8 mouse cellular contexts compared by ENCODE assay signal in genomic region chr10:13060021-13060668, GRCm38 (mm10). TPM values are rescaled to one million over a fixed set of nuclear protein-coding genes. Genes with fewer than 3 reads are reported as not detected.
DNase-seq lines count a peak whose midpoint lies in the region; ATAC-seq and TF ChIP-seq lines count a peak whose summit lies in the region.

Gene Plagl1 (plus strand): TSS chr10:13060504.

- no peak for TF ChIP-seq EP300 in liver, embryonic 14.5 days (IDR thresholded peaks at IDR 0.05; ENCODE audit: low read depth)

- no peak for DNase-seq in lung, adult 2 months
- DNase-seq in lung, postnatal 25 days (ENCODE audit: low spot score) = no peak
- DNase-seq in induced T-regulatory cell, adult 2 months (ENCODE audit: low read depth) = peak; percentile 88
- no peak for DNase-seq in liver, embryonic 14.5 days (ENCODE audit: low read depth in 3 of 3, low spot score in 3 of 3)
- no peak for DNase-seq in spleen, postnatal 14 days (ENCODE audit: low spot score in 2 of 2)
- DNase-seq in spleen, postnatal 4 days (ENCODE audit: low spot score in 2 of 2) = no peak
- DNase-seq in frontal cortex, postnatal 10 days (ENCODE audit: low spot score in 2 of 2) = no peak

- H3K27ac ChIP-seq in embryonic facial prominence, embryonic 15.5 days (replicated peaks) = no peak within 1 kb of the TSS
- no peak within 1 kb of the TSS for H3K27ac ChIP-seq in liver, embryonic 14.5 days

- TF ChIP-seq CTCF in lung, adult 2 months (IDR thresholded peaks at IDR 0.05; ENCODE audit: insufficient read depth, low read length) = no peak
- TF ChIP-seq CTCF in liver, embryonic 14.5 days (IDR thresholded peaks at IDR 0.05; ENCODE audit: low read depth) = no peak

- WGBS in lung, adult 2 months = 64% methylated on average over 11 of the region's 11 CpGs
- 40% methylated on average over 11 of the region's 11 CpGs for WGBS in embryonic facial prominence, embryonic 15.5 days
- WGBS in liver, embryonic 14.5 days (ENCODE audit: insufficient replicate concordance) = 66% methylated on average over 11 of the region's 11 CpGs

- no peak within 1 kb of the TSS for H3K4me3 ChIP-seq in lung, adult 2 months (replicated peaks; ENCODE audit: extremely low read depth, low read depth, low read length)
- peak within 1 kb of the TSS; percentile 38 for H3K4me3 ChIP-seq in embryonic facial prominence, embryonic 15.5 days (replicated peaks)
- H3K4me3 ChIP-seq in liver, embryonic 14.5 days (ENCODE audit: insufficient read depth in 1 of 2, low read depth in 2 of 2, low read length in 2 of 2) = peak within 1 kb of the TSS in 1 of 2 experiments; percentile 23; a peak in 1 of 4 replicates

- peaks cover 26% of the 10 kb centered on the region for H3K27me3 ChIP-seq in embryonic facial prominence, embryonic 15.5 days
- no peaks in the 10 kb centered on the region; the same call in none of the 2 replicates for H3K27me3 ChIP-seq in liver, embryonic 14.5 days (ENCODE audit: control insufficient read depth, insufficient read depth, low read length)

- H3K4me2 ChIP-seq in embryonic facial prominence, embryonic 15.5 days (replicated peaks) = peak within 1 kb of the TSS; percentile 71
- peak within 1 kb of the TSS; percentile 33 for H3K4me2 ChIP-seq in liver, embryonic 14.5 days (ENCODE audit: low read depth)

- H3K4me1 ChIP-seq in lung, adult 2 months (ENCODE audit: control insufficient read depth, insufficient read depth, low read length) = no peaks in the 10 kb centered on the region
- peaks cover 12% of the 10 kb centered on the region for H3K4me1 ChIP-seq in embryonic facial prominence, embryonic 15.5 days
- no peaks in the 10 kb centered on the region for H3K4me1 ChIP-seq in liver, embryonic 14.5 days (replicated peaks; ENCODE audit: control insufficient read depth in 2 of 2, insufficient read depth in 2 of 2, low read length in 1 of 2)

- H3K9me3 ChIP-seq in embryonic facial prominence, embryonic 15.5 days (replicated peaks) = no peaks in the 10 kb centered on the region
- no peaks in the 10 kb centered on the region for H3K9me3 ChIP-seq in liver, embryonic 14.5 days (ENCODE audit: control insufficient read depth, low read length)

- TF ChIP-seq POLR2A in lung, adult 2 months (IDR thresholded peaks at IDR 0.05; ENCODE audit: borderline replicate concordance, extremely low read depth, low read depth, low read length) = no peak

- no peak for ATAC-seq in embryonic facial prominence, embryonic 15.5 days (ENCODE audit: insufficient number of reproducible peaks, low FRiP score, low TSS enrichment, low read depth)
- ATAC-seq in liver, embryonic 14.5 days (ENCODE audit: insufficient read depth) = no peak

- no peaks in the 10 kb centered on the region for H3K36me3 ChIP-seq in embryonic facial prominence, embryonic 15.5 days
- no peaks in the 10 kb centered on the region for H3K36me3 ChIP-seq in liver, embryonic 14.5 days (replicated peaks; ENCODE audit: control insufficient read depth, insufficient read depth, low read depth)

- no peak within 1 kb of the TSS for H3K9ac ChIP-seq in embryonic facial prominence, embryonic 15.5 days
- H3K9ac ChIP-seq in liver, embryonic 14.5 days (replicated peaks) = no peak within 1 kb of the TSS

RNA-seq across cellular contexts. Expression of gene Plagl1, which starts in this region (rescaled TPM):
- polyA plus RNA-seq in lung, adult 2 months (2012; rRNA removed) = 28.8 and 35.3 TPM in 2 replicates
- 220 and 243 TPM in 2 replicates for polyA plus RNA-seq in embryonic facial prominence, embryonic 15.5 days (2015; fragmentation: Nextera tagmentation; extraction: Ambion mirVana)
- 41.0 and 47.0 TPM in 2 replicates for polyA plus RNA-seq in liver, embryonic 14.5 days (2012; rRNA removed)
- polyA plus RNA-seq in liver, embryonic 14.5 days (2014; fragmentation: Nextera tagmentation; extraction: Ambion mirVana) = 26.3 and 27.5 TPM in 2 replicates
